Mouse (Mus musculus) lung, embryonic 15.5 days (tissue): ENCODE results near the gene Rras2. TPM values are rescaled to one million over a fixed set of nuclear protein-coding genes. Genes with fewer than 3 reads are reported as not detected.

ENCODE experiments used
- ATAC-seq: fragments of 200-750 bp; cut with Nextera tagmentation; 2 replicates; pipeline ENCODE4 v1.8.0; 2017; ENCODE audit warnings: moderate number of reproducible peaks, borderline replicate concordance; ENCODE audit not compliant: low FRiP score, low TSS enrichment; ENCODE audit errors: extremely low read depth
- H3K27ac ChIP-seq: fragments of 300-500 bp; sonication (generic); 2 replicates; pipeline ENCODE4 v1.5.1; 2015; ENCODE audit warnings: moderate library complexity, mild to moderate bottlenecking, inconsistent platforms
- H3K27me3 ChIP-seq: fragments of 300-500 bp; sonication (generic); 2 replicates; pipeline ENCODE4 v1.6.1; 2015; ENCODE audit warnings: inconsistent platforms
- H3K36me3 ChIP-seq: fragments of 300-500 bp; sonication (generic); 2 replicates; pipeline ENCODE4 v1.6.1; 2015; ENCODE audit warnings: inconsistent platforms
- H3K4me1 ChIP-seq: fragments of 300-500 bp; sonication (generic); 2 replicates; pipeline ENCODE4 v1.6.1; 2015; ENCODE audit warnings: inconsistent platforms
- H3K4me2 ChIP-seq: fragments of 300-500 bp; sonication (generic); 2 replicates; pipeline ENCODE4 v1.6.1; 2015; ENCODE audit warnings: inconsistent platforms, mild to moderate bottlenecking, moderate library complexity
- H3K4me3 ChIP-seq: fragments of 300-500 bp; sonication (generic); 2 replicates; pipeline ENCODE4 v1.5.1; 2015; ENCODE audit warnings: mild to moderate bottlenecking, inconsistent platforms
- H3K9ac ChIP-seq: fragments of 300-500 bp; sonication (generic); 2 replicates; pipeline ENCODE4 v1.6.1; 2015; ENCODE audit warnings: inconsistent platforms
- H3K9me3 ChIP-seq: fragments of 300-500 bp; sonication (generic); 2 replicates; pipeline ENCODE4 v1.6.1; 2016; ENCODE audit warnings: inconsistent platforms
- WGBS: fragments of 180-500 bp; shearing (Covaris S2); methylation state at CpG from one replicate; pipeline ENCODE4 v1.1.7; 2015; 5-methylcytosine and 5-hydroxymethylcytosine counted together
- polyA plus RNA-seq: library from polyadenylated mRNA; unstranded; fragments of >200 nt; fragmentation: Nextera tagmentation; extraction: Ambion mirVana; gene quantifications from 2 replicates; pipeline ENCODE4 v1.2.1, GENCODE M21; 2015

Gene Rras2
- polyA plus RNA-seq, 1 experiment from 2014 or later, result 43.3 TPM

DNA sequence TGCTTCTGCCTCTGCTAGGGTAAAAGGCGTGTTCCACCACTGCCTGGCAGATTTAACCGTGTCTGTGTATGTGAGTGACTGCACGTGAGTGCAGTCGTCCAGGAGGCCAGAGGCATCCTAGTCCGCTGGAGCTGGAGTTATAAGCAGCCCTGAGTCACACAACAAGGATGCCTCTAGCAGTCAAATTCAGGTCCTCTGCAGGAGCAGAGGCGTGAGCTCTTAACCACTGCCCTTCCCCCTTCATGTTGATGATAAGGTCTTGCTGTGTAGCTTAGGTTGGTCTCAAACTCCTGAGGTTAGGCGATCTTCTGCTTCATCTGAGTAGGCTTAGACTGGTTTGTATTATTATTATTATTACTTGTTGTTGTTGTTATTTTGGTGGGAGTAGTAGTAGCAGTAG is 22.4 kb upstream of the Rras2 start:
- H3K4me3 ChIP-seq, result no peak overlapping the region
- no peak overlapping the region for H3K27ac ChIP-seq
- no peak overlapping the region for H3K9ac ChIP-seq
- H3K27me3 ChIP-seq, result no peaks in the 10 kb centered on the region
- no peaks in the 10 kb centered on the region for H3K4me1 ChIP-seq
- 82% methylated on average over 7 of the region's 7 CpGs for WGBS
- ATAC-seq, result no peak
- no peaks in the 10 kb centered on the region for H3K36me3 ChIP-seq
- no peak overlapping the region for H3K4me2 ChIP-seq
- H3K9me3 ChIP-seq, result no peaks in the 10 kb centered on the region

DNA sequence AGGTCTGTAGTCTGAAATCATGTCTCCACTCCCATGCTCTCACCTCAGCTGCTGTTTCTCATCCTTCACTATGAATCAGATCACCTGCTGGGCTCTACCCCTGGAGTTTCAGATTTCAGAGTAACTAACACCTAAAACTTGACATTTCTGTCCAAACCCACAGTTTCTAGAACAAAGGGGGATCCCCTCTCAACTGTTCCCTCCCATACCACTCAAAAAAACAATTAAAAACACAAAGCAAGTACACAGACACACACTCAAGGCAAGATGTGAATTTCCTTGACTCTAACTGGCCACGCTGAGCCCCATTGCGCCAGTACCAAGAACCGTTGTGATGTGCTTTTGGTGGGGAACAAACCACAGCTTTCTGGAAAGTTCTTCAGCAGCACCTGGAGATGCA is 21.8 kb upstream of the Rras2 start:
- no peaks in the 10 kb centered on the region for H3K36me3 ChIP-seq
- no peaks in the 10 kb centered on the region for H3K9me3 ChIP-seq
- no peak overlapping the region for H3K9ac ChIP-seq
- no peak for ATAC-seq
- no peak overlapping the region for H3K4me2 ChIP-seq
- H3K27ac ChIP-seq, result no peak overlapping the region
- H3K4me1 ChIP-seq, result no peaks in the 10 kb centered on the region
- whole genome bisulfite sequencing, result 92% methylated on average over 3 of the region's 3 CpGs
- H3K27me3 ChIP-seq, result no peaks in the 10 kb centered on the region
- no peak overlapping the region for H3K4me3 ChIP-seq

DNA sequence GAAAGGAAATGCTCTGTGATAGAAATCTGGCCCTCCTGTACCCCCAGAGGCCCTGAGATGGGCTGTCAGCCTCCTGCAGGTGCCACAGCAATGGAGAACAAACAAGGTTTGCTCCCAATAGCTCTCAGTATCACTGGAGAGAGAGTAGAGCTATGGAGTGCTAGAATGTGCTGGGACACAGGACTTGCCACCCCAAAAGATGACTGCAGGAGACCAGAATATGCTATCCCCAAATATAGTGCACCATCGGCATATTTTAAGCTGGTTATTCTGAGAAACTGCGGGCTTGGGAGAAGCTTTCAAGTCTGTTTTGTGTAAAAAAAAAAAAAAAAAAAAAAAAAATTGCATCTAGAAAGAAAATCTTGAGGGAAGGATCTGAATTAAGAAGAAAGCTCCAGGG is 20.7 kb upstream of the Rras2 start:
- no peaks in the 10 kb centered on the region for H3K36me3 ChIP-seq
- 88% methylated on average over 2 of the region's 2 CpGs for WGBS
- H3K27ac ChIP-seq, result no peak overlapping the region
- H3K4me3 ChIP-seq, result no peak overlapping the region
- no peak for ATAC-seq
- H3K4me2 ChIP-seq, result no peak overlapping the region
- no peaks in the 10 kb centered on the region for H3K4me1 ChIP-seq
- H3K9me3 ChIP-seq, result no peaks in the 10 kb centered on the region
- no peaks in the 10 kb centered on the region for H3K27me3 ChIP-seq
- H3K9ac ChIP-seq, result no peak overlapping the region

DNA sequence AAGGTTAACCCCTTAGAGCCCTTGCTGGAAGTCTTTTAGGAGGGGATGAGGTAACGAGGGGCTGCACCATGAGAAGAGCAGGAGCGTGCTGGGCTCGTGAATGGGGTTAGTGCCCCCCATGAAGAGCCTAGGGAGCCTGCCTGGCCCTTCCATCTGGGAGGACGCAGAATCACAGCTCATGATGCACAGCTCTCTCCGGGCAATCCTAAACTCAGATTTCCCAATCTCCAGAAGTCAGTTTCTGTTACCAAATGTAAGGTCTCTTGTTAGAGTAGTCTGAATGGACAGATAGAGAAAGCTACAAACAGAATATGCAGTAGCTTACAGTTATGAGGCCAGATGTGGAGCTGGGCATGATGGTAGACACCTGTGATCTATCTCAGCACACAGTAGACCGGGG is 17.6 kb upstream of the Rras2 start:
- no peak for ATAC-seq
- H3K27me3 ChIP-seq, result no peaks in the 10 kb centered on the region
- no peak overlapping the region for H3K27ac ChIP-seq
- H3K9ac ChIP-seq, result no peak overlapping the region
- H3K4me3 ChIP-seq, result no peak overlapping the region
- no peaks in the 10 kb centered on the region for H3K9me3 ChIP-seq
- WGBS, result 32% methylated on average over 6 of the region's 6 CpGs
- H3K36me3 ChIP-seq, result no peaks in the 10 kb centered on the region
- no peaks in the 10 kb centered on the region for H3K4me1 ChIP-seq
- H3K4me2 ChIP-seq, result no peak overlapping the region

GRCm38 (mm10) chr7:114133957-114134356 is 16.4 kb upstream of the Rras2 start:
- no peak for ATAC-seq
- H3K27me3 ChIP-seq, result no peaks in the 10 kb centered on the region
- no peak overlapping the region for H3K4me2 ChIP-seq
- H3K27ac ChIP-seq, result no peak overlapping the region
- no peaks in the 10 kb centered on the region for H3K4me1 ChIP-seq
- H3K36me3 ChIP-seq, result no peaks in the 10 kb centered on the region
- no peak overlapping the region for H3K9ac ChIP-seq
- H3K4me3 ChIP-seq, result no peak overlapping the region
- 39% methylated on average over 3 of the region's 5 CpGs for WGBS
- H3K9me3 ChIP-seq, result no peaks in the 10 kb centered on the region

DNA sequence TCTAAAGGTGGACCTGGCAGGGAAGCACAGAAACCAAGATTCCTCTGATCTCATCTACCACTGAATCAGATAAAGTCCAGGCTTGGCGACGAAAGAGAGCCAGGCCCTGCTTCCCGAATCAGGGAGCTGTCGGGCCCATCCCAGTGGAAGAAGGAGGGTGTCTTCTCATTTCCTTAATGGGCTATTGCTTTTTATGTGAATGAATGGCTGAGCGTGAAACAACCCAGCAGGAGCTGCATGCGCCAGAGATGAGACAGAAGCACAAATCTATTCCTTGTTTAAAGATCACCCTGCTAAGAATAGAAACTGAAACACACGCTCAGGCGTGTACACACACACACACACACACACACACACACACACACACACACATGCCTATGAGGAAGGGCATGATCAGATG is 14.7 kb upstream of the Rras2 start:
- no peak for ATAC-seq
- 46% methylated on average over 8 of the region's 8 CpGs for WGBS
- Histone ChIP-seq H3K27me3 (no peaks in the 10 kb centered on the region), H3K4me1 (no peaks in the 10 kb centered on the region), H3K27ac (no peak overlapping the region), H3K9me3 (no peaks in the 10 kb centered on the region), H3K9ac (no peak overlapping the region), H3K36me3 (no peaks in the 10 kb centered on the region), H3K4me2 (no peak overlapping the region), H3K4me3 (no peak overlapping the region)

GRCm38 (mm10) chr7:114129281-114129680 is 11.7 kb upstream of the Rras2 start:
- no peaks in the 10 kb centered on the region for H3K4me1 ChIP-seq
- H3K27ac ChIP-seq, result no peak overlapping the region
- H3K4me2 ChIP-seq, result no peak overlapping the region
- no peaks in the 10 kb centered on the region for H3K9me3 ChIP-seq
- WGBS, result 48% methylated on average over 2 of the region's 2 CpGs
- ATAC-seq, result no peak
- H3K27me3 ChIP-seq, result no peaks in the 10 kb centered on the region
- no peak overlapping the region for H3K9ac ChIP-seq
- H3K4me3 ChIP-seq, result no peak overlapping the region
- no peaks in the 10 kb centered on the region for H3K36me3 ChIP-seq

- Histone ChIP-seq H3K9me3 (no peaks in the 10 kb centered on the region), H3K27me3 (no peaks in the 10 kb centered on the region; the same call in 1 of the 2 replicates), H3K9ac (no peak overlapping the region; the same call in 1 of the 2 replicates), H3K36me3 (no peaks in the 10 kb centered on the region), H3K4me2 (peak overlapping the region; percentile 76), H3K4me1 (peaks cover 14% of the 10 kb centered on the region), H3K4me3 (peak overlapping the region; percentile 83), H3K27ac (no peak overlapping the region)
- no peak for ATAC-seq
- WGBS, result 41% methylated on average over 7 of the region's 7 CpGs
These were observed 599 bp upstream of the Rras2 start for GRCm38 (mm10) chr7:114118180-114118579.

GRCm38 (mm10) chr7:114116711-114117351 is 750 bp downstream of the Rras2 start:
- Histone ChIP-seq H3K4me1 (peaks cover 14% of the 10 kb centered on the region), H3K36me3 (no peaks in the 10 kb centered on the region), H3K9me3 (no peaks in the 10 kb centered on the region), H3K4me2 (peak overlapping the region; percentile 76), H3K9ac (peak overlapping the region; percentile 79), H3K4me3 (peak overlapping the region; percentile 83), H3K27me3 (no peaks in the 10 kb centered on the region; the same call in 1 of the 2 replicates), H3K27ac (peak overlapping the region; percentile 93)
- ATAC-seq, result peak; percentile 85
- under 1% methylated on average over 73 of the region's 74 CpGs for WGBS

DNA sequence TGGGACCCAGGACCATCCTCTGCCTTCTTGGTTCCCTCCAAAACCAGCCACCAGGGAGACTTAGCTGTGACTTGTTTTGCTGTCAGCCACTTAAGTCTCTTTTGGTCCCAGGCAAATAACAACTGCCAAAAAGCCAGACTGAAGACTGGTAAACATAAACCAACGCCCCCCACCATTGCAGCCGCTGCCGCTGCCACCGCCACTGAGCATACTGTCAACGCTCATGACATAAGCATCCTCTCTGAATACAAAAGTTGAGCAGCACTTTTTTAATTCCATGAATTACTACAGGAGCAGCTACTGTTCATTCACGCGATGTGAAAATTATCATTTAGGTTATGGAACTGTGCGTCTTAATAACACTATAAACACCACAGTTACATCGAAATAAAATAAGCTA is 1.6 kb downstream of the Rras2 start:
- WGBS, result 10% methylated on average over 9 of the region's 9 CpGs
- peak overlapping the region; percentile 76 for H3K4me2 ChIP-seq
- ATAC-seq, result no peak
- no peaks in the 10 kb centered on the region for H3K36me3 ChIP-seq
- no peak overlapping the region for H3K27ac ChIP-seq
- no peaks in the 10 kb centered on the region; the same call in 1 of the 2 replicates for H3K27me3 ChIP-seq
- H3K4me1 ChIP-seq, result peaks cover 14% of the 10 kb centered on the region
- peak overlapping the region; percentile 83 for H3K4me3 ChIP-seq
- H3K9me3 ChIP-seq, result no peaks in the 10 kb centered on the region
- H3K9ac ChIP-seq, result no peak overlapping the region

DNA sequence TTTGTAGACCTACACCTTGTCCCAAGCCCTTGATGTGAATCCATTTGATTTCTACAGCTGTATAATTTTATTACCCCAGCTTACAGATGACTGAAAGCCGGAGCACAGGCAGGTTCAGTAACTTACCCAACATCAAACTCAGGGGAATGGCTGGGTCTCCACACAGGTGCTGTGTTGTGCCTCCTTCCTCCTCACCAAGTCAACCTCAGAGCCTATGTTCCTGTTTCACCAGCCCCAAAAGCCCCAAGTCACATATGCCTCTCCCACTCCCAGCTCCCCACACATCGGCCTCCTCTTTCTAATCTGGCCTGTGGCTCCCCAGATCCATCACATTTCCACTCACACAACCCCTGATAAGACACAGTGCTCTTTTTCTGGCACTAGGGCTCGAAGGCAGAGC is 2.6 kb downstream of the Rras2 start:
- Histone ChIP-seq H3K36me3 (no peaks in the 10 kb centered on the region), H3K9me3 (no peaks in the 10 kb centered on the region), H3K4me2 (peak overlapping the region; percentile 76), H3K4me1 (peaks cover 16% of the 10 kb centered on the region), H3K4me3 (no peak overlapping the region), H3K27ac (no peak overlapping the region), H3K9ac (no peak overlapping the region), H3K27me3 (no peaks in the 10 kb centered on the region; the same call in 1 of the 2 replicates)
- WGBS, result 72% methylated on average over 3 of the region's 3 CpGs
- ATAC-seq, result no peak

DNA sequence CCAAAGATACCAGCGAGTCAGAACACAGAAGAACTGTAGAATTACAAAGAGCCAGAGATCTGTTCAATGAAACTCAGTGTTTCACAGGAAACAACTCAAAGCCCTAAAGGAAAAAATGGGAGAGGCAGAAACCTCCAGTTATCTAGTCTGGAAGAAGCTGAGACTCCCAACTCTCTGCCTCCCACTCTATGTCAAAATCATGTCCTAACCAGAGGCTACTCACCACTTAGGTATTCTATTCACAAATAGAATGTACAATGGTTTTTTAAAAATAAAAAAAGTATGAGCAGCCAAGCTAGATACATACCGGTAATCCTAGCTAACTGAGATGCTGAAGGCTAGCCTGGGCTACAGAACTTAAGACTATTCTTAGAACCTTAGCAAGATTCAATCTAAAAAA is 3.3 kb downstream of the Rras2 start:
- no peaks in the 10 kb centered on the region for H3K9me3 ChIP-seq
- H3K27ac ChIP-seq, result no peak overlapping the region
- H3K9ac ChIP-seq, result no peak overlapping the region
- H3K4me1 ChIP-seq, result peaks cover 17% of the 10 kb centered on the region
- no peaks in the 10 kb centered on the region for H3K36me3 ChIP-seq
- H3K4me2 ChIP-seq, result no peak overlapping the region
- H3K27me3 ChIP-seq, result no peaks in the 10 kb centered on the region; the same call in 1 of the 2 replicates
- WGBS, result 91% methylated on average over 2 of the region's 2 CpGs
- ATAC-seq, result no peak
- no peak overlapping the region for H3K4me3 ChIP-seq

- no peak overlapping the region for H3K9ac ChIP-seq
- H3K4me1 ChIP-seq, result peaks cover 13% of the 10 kb centered on the region
- ATAC-seq, result no peak
- no peak overlapping the region for H3K27ac ChIP-seq
- no peaks in the 10 kb centered on the region for H3K9me3 ChIP-seq
- H3K36me3 ChIP-seq, result no peaks in the 10 kb centered on the region
- H3K4me2 ChIP-seq, result no peak overlapping the region
- no peaks in the 10 kb centered on the region for H3K27me3 ChIP-seq
- 60% methylated on average over 2 of the region's 2 CpGs for WGBS
- H3K4me3 ChIP-seq, result no peak overlapping the region
These were observed 7.1 kb downstream of the Rras2 start for GRCm38 (mm10) chr7:114110500-114110899.
